Mouse (Mus musculus) heart, postnatal 4 days (tissue): ENCODE data around the gene Ttc22. TPM values are rescaled to one million over a fixed set of nuclear protein-coding genes. Genes with fewer than 3 reads are reported as not detected.

ENCODE experiments used
- DNase-seq: peaks from one replicate; pipeline ENCODE4 v3.0.0; 2021
- total RNA-seq, 2 experiments: library from RNA; stranded (reverse); gene quantifications; 2 replicates each; pipeline ENCODE4 v1.2.3; 2021

Ttc22 gene
- under 1 TPM; 0.38 to 0.45 TPM for total RNA-seq

GRCm38 (mm10) chr4:106622030-106622493 is at the start of gene Ttc22:
Gene Ttc22, plus strand, starts transcription at chr4:106622432.
- no peak for DNase-seq

- DNase-seq: no peak
Measured at GRCm38 (mm10) chr4:106575022-106575421, 47.2 kb upstream of the Ttc22 start.

DNA sequence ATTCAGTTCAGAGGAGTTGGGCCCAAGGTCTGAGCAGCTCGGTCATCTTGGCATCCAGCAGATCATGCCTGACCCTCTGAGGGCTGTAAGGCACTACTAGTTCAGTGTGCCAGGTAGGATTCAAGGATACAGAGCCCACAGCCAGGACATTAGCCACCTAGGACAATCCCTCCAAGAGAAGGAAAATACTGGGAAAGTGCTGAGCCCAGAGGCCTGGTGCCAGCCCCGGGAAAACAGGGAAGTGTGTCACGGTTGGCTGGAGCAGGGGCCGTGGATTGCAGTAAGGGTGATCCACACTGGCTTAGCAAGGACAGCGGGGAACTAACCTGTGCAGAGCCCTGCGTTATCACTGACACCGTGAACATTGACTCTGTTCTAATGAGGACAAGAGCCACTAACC is 44.7 kb upstream of the Ttc22 start:
- no peak for DNase-seq

- DNase-seq: peak; percentile 24
Measured at GRCm38 (mm10) chr4:106581176-106581864, 40.9 kb upstream of the Ttc22 start.

DNA sequence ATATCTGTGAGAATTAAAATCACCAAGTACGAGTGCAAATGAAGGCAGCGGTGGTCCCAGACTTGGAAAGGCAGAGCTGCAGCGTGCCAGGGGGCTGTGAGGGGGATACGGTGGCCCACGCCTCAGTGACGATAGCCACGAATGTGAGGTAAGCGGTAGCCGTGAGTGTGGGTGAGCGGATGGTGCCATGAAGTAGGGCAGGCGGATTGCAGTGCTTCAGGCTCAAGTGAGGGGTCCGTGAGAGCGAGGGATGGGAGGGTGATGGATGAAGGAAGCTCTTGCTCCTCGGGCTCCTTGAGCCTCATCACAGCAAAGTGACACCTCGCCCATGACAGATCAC is 40.4 kb upstream of the Ttc22 start:
- DNase-seq: no peak

DNA sequence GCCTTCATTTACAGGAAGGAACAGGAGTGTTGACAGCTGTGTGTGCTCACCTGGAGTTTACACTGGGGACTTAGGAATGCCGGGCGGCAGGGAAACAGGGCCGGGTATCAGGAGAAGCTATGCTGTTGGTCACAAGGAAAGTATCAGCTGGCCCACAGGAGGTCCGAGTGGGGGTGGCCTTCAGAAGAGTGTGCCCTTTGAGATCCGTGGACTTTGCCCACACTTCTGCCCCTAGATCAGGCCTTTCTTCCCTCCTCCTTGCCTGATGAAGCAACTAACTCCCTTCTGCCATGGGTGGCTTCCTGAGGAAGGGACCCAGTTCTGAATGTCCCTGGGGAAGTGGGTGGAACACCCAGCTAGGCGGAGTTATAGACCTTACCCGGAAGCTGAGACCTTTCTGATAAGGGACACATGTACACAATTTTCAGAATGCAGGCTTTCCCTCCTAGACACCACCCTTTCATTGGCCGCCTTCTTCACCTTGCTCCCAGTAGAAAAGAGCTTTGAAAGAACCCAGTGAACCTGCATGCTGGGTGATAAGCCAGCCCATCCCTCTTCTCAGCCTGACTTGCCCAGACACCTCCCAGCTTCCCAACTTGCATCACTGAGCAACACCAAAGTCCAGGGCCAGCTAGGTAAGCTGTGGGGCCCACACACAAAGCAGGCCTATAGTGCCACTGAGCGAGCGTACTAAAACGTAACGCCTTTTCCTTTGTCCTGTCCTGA is 39.6 kb upstream of the Ttc22 start:
- DNase-seq: no peak

DNA sequence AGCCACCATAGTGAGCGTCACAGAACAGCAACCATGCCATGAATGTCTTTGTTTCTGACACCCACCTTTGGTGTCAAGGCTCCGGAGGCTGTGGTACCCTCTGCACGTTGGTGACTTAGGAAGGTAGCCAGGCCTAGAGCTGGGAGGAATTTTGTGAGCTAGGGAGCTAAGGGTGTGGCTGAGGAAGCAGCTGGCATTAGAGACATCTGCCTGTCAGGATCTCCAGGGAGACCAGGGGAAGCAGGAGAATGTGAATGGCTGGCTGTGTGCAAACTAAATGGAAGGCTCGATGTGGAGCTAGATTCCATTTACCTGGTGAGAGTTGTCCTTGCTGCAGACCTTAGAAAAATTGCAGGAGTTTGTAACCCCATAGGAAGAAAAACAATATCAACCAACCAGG is 37.6 kb upstream of the Ttc22 start:
- no peak for DNase-seq

- no peak for DNase-seq
Measured at GRCm38 (mm10) chr4:106587075-106587474, 35.2 kb upstream of the Ttc22 start.

DNA sequence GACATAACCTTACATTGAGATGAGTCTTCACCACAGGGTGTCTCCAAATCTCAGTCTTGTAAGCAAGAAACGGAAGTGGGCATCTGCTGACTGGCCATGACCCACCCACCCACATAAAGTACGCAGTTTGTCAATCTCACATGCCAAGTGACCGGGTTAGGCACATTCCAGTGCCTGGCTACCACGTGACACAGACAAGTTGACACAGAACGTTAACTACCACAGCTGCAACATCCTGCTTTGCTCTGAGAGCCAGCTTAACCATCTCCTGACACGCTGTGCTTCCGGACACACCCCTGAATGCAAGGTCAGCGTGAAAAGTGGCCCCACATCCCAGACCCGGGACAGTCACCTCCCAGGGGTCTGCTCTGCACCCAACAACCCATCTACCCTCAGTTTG is 32.1 kb upstream of the Ttc22 start:
- DNase-seq: no peak

DNA sequence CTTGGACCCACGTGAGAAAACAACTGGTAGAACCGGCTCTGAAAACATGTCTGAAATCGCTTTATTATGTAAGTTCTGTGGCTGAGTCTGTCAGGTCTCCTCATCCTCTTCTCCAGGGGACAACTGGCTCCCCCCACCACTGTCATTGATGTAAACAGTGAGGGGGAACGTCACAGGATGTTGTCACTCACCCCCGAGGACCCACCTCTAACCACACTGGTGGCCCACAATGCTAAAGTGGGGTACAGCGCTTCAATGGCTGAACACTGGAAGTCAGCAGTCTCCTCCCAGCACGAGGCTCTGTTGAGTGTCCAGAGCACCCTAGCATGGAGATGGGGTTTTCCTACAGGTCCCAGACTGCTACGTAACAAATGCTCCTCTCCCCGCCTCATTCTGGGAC is 31.4 kb upstream of the Ttc22 start:
- DNase-seq: no peak

GRCm38 (mm10) chr4:106593636-106594035 is 28.6 kb upstream of the Ttc22 start:
- DNase-seq: no peak

- DNase-seq: no peak
Measured at GRCm38 (mm10) chr4:106596200-106596599, 26.0 kb upstream of the Ttc22 start.

DNA sequence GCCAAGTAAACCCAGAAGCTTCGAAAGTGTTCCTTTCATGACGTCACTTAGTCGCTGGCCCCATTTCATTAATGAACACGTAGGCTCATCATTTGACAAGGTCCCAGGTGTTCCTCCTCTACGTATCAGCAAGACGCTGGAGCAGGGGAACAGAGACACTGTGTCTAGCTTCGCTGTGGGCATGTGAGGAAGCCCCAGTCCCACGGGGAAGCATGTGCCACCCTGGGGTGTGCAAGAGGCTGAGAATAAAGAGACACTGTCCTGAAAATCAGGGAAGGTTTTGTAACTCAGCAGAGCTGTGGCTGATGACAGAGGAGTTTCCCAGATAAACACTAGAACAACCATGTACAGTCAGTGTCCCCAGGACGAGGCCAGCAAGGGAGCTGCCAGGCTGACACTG is 25.2 kb upstream of the Ttc22 start:
- DNase-seq: no peak

- no peak for DNase-seq
Measured at GRCm38 (mm10) chr4:106597741-106598140, 24.5 kb upstream of the Ttc22 start.

DNA sequence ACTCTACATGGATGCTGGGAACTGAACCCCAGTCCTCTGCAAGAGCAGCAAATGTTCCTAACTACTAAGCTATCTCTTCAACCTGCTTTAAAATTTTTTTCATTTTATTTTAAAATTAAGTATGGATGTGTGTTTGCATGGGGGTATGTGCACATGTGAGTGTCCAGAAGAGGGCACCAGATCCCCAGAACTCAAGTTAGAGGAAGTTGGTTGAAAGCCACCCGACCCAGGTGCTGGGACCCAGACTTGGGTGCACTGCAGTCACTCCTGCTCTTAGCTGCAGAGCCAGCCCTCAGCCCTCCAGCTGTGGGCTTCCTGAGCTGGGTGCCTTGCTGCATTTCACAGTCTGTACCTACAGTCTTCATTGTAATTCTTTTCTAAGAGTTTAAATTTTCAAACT is 22.8 kb upstream of the Ttc22 start:
- no peak for DNase-seq

GRCm38 (mm10) chr4:106600770-106601169 is 21.5 kb upstream of the Ttc22 start:
- no peak for DNase-seq

- DNase-seq: no peak
Measured at GRCm38 (mm10) chr4:106606639-106607554, 15.3 kb upstream of the Ttc22 start.

DNA sequence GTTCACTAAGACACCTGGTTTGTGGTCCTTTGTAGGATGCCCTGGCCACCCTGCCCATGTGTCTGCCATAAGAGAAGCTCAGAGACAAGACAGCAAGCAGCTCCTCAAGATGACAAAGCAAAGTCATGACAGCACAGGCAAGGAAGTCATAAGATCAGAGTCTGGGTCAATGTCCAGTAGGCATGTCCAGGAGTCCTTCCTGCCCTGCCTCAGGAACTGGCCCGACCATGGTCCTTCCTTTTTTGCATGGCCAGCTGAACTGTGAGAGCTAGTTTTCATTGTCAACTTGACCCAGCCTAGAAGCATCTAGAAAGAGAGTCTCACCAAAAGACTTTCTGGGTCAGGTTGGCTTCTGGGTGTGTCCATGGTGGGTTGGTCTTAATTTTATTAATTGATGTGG is 14.3 kb upstream of the Ttc22 start:
- DNase-seq: no peak

DNA sequence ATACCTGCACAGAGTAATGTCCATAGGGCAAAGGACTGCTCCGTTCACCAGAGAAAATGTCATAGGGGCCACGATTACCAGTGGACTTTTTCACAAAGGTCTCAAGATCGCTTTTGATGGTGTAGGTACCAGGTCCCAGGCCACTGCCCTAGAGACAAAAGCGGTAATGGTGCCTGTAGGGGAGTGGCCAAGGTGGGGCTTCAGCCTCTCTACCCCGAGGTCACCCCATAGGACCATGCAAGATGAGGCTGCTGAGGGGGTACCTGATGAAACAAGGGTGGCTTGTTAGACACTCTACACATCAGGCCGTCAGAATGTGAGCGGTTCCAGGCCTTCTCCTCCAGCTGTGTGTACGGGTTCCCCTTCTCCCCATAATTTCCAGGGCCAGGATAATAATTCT is 9.1 kb upstream of the Ttc22 start:
- DNase-seq: no peak

GRCm38 (mm10) chr4:106613560-106613959 is 8.7 kb upstream of the Ttc22 start:
- no peak for DNase-seq

- peak; percentile 79 for DNase-seq
Measured at GRCm38 (mm10) chr4:106614180-106614797, 7.9 kb upstream of the Ttc22 start.

DNA sequence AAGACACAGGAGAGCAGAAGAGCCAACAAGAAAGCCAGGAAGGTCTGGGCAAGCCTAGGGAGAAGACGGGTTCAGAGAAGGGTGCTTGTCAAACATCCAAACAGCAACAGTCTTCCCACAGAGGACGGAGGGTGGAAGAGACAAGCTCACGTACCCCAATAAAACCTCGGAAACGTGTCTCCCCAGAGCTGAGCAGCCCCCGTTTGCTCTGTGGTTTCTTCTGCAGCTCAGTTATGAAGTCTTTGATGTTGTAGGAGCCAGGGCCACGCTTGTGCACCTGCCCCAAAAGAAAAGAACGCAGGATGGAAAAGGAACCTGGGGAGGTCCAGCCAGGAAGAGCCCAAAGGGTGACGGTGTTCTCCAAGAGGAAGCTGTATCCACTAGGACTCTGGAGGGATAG is 7.4 kb upstream of the Ttc22 start:
- no peak for DNase-seq

DNA sequence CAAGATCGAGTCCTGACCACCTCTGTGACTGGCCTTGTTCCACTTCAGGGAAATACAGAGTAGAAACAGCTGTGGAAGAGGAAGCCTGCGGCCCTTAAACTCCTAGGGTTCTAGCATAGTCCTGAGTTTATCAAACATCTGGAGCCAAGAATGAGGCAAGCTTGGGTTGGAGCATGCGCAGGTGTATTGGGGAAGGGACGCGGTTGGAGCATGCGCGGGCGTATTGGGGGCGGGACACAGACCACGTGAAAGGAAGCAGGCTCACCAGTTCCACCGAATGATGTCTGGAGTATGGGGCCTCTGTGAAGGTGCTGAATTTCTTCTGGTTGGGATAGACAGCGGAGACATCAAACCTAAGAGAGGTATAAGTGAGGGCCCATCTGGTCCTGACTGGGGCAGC is 6.6 kb upstream of the Ttc22 start:
- DNase-seq: no peak
